In genomic region chr1:154865981-154866380, GRCm38 (mm10) we compare ENCODE assay signal across 32 mouse cellular contexts. TPM values are rescaled to one million over a fixed set of nuclear protein-coding genes. Genes with fewer than 3 reads are reported as not detected.
DNase-seq lines count a peak whose midpoint lies in the region; ATAC-seq and TF ChIP-seq lines count a peak whose summit lies in the region.
"Had no signal": no experiment of that assay in that cellular context is flagged by ENCODE, and none has a peak within 500 bp of the region (broad histone marks: within the 10 kb centered on the region; RNA-seq: fewer than 3 reads in every experiment).

No protein-coding gene starts in this region.

- ATAC-seq in CD4-positive, CD25-positive, alpha-beta regulatory T cell, adult 4 months = no peak
- ATAC-seq: forebrain, embryonic 13.5 days; intestine, embryonic 16.5 days; lung, postnatal 0 days had no signal

- peak in 1 of 2 experiments; percentile 54 for DNase-seq in layer of hippocampus, adult 2 months (ENCODE audit: low spot score in 2 of 2)
- no peak for DNase-seq in layer of hippocampus, adult 11-12 months (ENCODE audit: low spot score)
- DNase-seq in right cerebral cortex, adult 18-20 months = peak; percentile 73
- DNase-seq in right cerebral cortex, postnatal 25 days = no peak
- DNase-seq in frontal cortex, postnatal 36 days (ENCODE audit: low spot score in 2 of 2) = peak; percentile 44 to 63
- DNase-seq in right cerebral cortex, postnatal 36 days (ENCODE audit: low spot score in 2 of 2) = peak; percentile 26 to 48
- DNase-seq in gastrocnemius, adult 18-20 months (ENCODE audit: low spot score) = no peak
- DNase-seq: adrenal gland, postnatal 36 days; cerebellum, adult 9-10 months; cerebellum, postnatal 36 days; gastrocnemius, postnatal 25 days; heart, postnatal 4 days; kidney, adult 8-10 months; kidney, postnatal 4 days; liver, embryonic 13.5 days; lung, adult 18-20 months; lung, postnatal 4 days; thymus, adult 18-20 months; thymus, postnatal 25 days had no signal

- H3K27ac ChIP-seq in layer of hippocampus, adult 2 months = peak overlapping the region; percentile 51
- H3K27ac ChIP-seq: forebrain, embryonic 13.5 days; hindbrain, embryonic 13.5 days; kidney, postnatal 0 days; limb, embryonic 10.5 days; limb, embryonic 15.5 days; liver, embryonic 13.5 days; midbrain, embryonic 12.5 days; neural tube, embryonic 12.5 days had no signal

- H3K4me3 ChIP-seq in layer of hippocampus, adult 2 months = no peak overlapping the region
- H3K4me3 ChIP-seq: forebrain, embryonic 13.5 days; heart, embryonic 12.5 days; hindbrain, embryonic 13.5 days; limb, embryonic 10.5 days; limb, embryonic 15.5 days; liver, embryonic 13.5 days; megakaryocyte, embryonic 14.5 days; midbrain, embryonic 12.5 days; myocyte; neural tube, embryonic 12.5 days had no signal

- no peak for TF ChIP-seq CTCF in layer of hippocampus, adult 2 months (conservative IDR thresholded peaks at IDR 0.05)

RNA-seq across cellular contexts. Expression of gene Cacna1e, which starts 18.3 kb away (rescaled TPM):
- 100 to 1,000 TPM; 227 to 237 TPM for total RNA-seq in layer of hippocampus, adult 2 months (2021)
- total RNA-seq in gastrocnemius, adult 18-20 months (2021) = under 1 TPM; 0.05 to 0.07 TPM
- polyA plus RNA-seq in CD4-positive, CD25-positive, alpha-beta regulatory T cell, adult 4 months (2017; shearing (Covaris generic)) = under 1 TPM; 0.15 to 0.27 TPM
- polyA plus RNA-seq: myocyte had no signal

Comparison
In these comparisons a context has a peak if more than half of its experiments do, and no peak if none do; other contexts are left out.
1. DNase-seq: peak in right cerebral cortex, adult 18-20 months (single experiment), frontal cortex, postnatal 36 days (2 of 2) and right cerebral cortex, postnatal 36 days (2 of 2); none in layer of hippocampus, adult 11-12 months (single experiment), right cerebral cortex, postnatal 25 days (single experiment) and gastrocnemius, adult 18-20 months (single experiment).
2. RNA of gene Cacna1e, which starts 18.3 kb away (total RNA-seq): 227 to 237 TPM in layer of hippocampus, adult 2 months; 0.05 to 0.07 TPM in gastrocnemius, adult 18-20 months; every median in the first group is over 100 times any median in the second.